Mouse (Mus musculus) left cerebral cortex, adult 11 months (tissue): ENCODE results near the gene Dgcr8.

Source experiments
- DNase-seq: peaks from one replicate; pipeline ENCODE4 v3.0.0; 2022; ENCODE audit warnings: low spot score

Gene Dgcr8

GRCm38 (mm10) chr16:18220856-18221542 is 68.0 kb downstream of the Dgcr8 start:
- DNase-seq = no peak

- DNase-seq = no peak
These were observed 69.0 kb downstream of the Dgcr8 start for GRCm38 (mm10) chr16:18220001-18220400.

- no peak for DNase-seq
These were observed 70.5 kb downstream of the Dgcr8 start for GRCm38 (mm10) chr16:18218580-18218996.

- no peak for DNase-seq
These were observed 71.5 kb downstream of the Dgcr8 start, which contains the start of gene Ccdc188 for GRCm38 (mm10) chr16:18217579-18217978. Gene Ccdc188 (plus strand): TSS chr16:18217879.

- DNase-seq = no peak
These were observed 74.2 kb downstream of the Dgcr8 start for GRCm38 (mm10) chr16:18214858-18215257.

- DNase-seq = no peak
These were observed 75.4 kb downstream of the Dgcr8 start for GRCm38 (mm10) chr16:18213689-18214088.

- peak; percentile 86 for DNase-seq
These were observed 77.5 kb downstream of the Dgcr8 start for GRCm38 (mm10) chr16:18211417-18212171.

GRCm38 (mm10) chr16:18210701-18211416 is 78.2 kb downstream of the Dgcr8 start:
- DNase-seq = peak; percentile 72
